Comparison of ENCODE assay signal across 11 mouse cellular contexts in genomic region chr11:61024996-61025395, GRCm38 (mm10). TPM values are rescaled to one million over a fixed set of nuclear protein-coding genes. Genes with fewer than 3 reads are reported as not detected.
DNase-seq lines count a peak whose midpoint lies in the region; ATAC-seq and TF ChIP-seq lines count a peak whose summit lies in the region.
"Had no signal": no experiment of that assay in that cellular context is flagged by ENCODE, and none has a peak within 500 bp of the region (broad histone marks: within the 10 kb centered on the region; RNA-seq: fewer than 3 reads in every experiment).

No protein-coding gene starts in this region.

- 0 out of 2 replicates have a peak, but pooled peaks have one; percentile 25 for TF ChIP-seq EP300 in heart, adult 2 months (IDR thresholded peaks at IDR 0.05; ENCODE audit: insufficient read depth, low read depth, low read length)

- peak overlapping the region; percentile 1; the same call in 1 of the 2 replicates for H3K9ac ChIP-seq in heart, adult 2 months (ENCODE audit: low read depth, low read length)
- peak overlapping the region; percentile 18 for H3K9ac ChIP-seq in heart, embryonic 14.5 days (ENCODE audit: low read length)
- 0 out of 2 replicates have a peak overlapping the region, but pooled peaks have one; percentile 11 for H3K9ac ChIP-seq in midbrain, embryonic 16.5 days (ENCODE audit: low read depth, low read length)

- H3K27ac ChIP-seq in heart, adult 2 months, result peak overlapping the region; percentile 81
- peak overlapping the region; percentile 75 to 91 for H3K27ac ChIP-seq in heart, embryonic 14.5 days (replicated peaks in 1 of 2; ENCODE audit: control insufficient read depth in 1 of 2, insufficient read depth in 1 of 2, low read depth in 2 of 2, low read length in 2 of 2)
- H3K27ac ChIP-seq in midbrain, embryonic 16.5 days (ENCODE audit: low read length), result no peak overlapping the region

- no peak overlapping the region for H3K4me3 ChIP-seq in heart, adult 2 months
- no peak overlapping the region for H3K4me3 ChIP-seq in heart, embryonic 14.5 days (ENCODE audit: control insufficient read depth in 1 of 2, insufficient read depth in 1 of 2, low read depth in 1 of 2, low read length in 2 of 2)
- H3K4me3 ChIP-seq in midbrain, embryonic 16.5 days (ENCODE audit: low read depth, low read length), result no peak overlapping the region
- H3K4me3 ChIP-seq: erythroblast, embryonic 14.5 days had no signal

- ATAC-seq in heart, embryonic 14.5 days (ENCODE audit: insufficient number of reproducible peaks, insufficient read depth, low FRiP score, low read depth), result peak; percentile 23; the same call in 1 of the 2 replicates
- no peak; the same call in 1 of the 2 replicates for ATAC-seq in midbrain, embryonic 16.5 days
- no peak for ATAC-seq in erythroblast, adult 5-6 weeks (replicated peaks; ENCODE audit: low FRiP score, poor library complexity, severe bottlenecking)

- peak overlapping the region; percentile 48 for H3K4me2 ChIP-seq in heart, embryonic 14.5 days (ENCODE audit: low read length)
- no peak overlapping the region for H3K4me2 ChIP-seq in midbrain, embryonic 16.5 days (ENCODE audit: low read length)

- TF ChIP-seq POLR2A in heart, adult 2 months (IDR thresholded peaks at IDR 0.05; ENCODE audit: insufficient read depth, low read depth, low read length), result no peak

- peaks cover 2% of the 10 kb centered on the region; the same call in 1 of the 2 replicates for H3K4me1 ChIP-seq in heart, adult 2 months (ENCODE audit: control insufficient read depth, insufficient read depth, low read length)
- peaks cover 40 to 53% of the 10 kb centered on the region in 2 experiments for H3K4me1 ChIP-seq in heart, embryonic 14.5 days (ENCODE audit: control insufficient read depth in 2 of 2, insufficient read depth in 2 of 2, low read length in 2 of 2)
- peaks cover 15% of the 10 kb centered on the region; the same call in 1 of the 2 replicates for H3K4me1 ChIP-seq in midbrain, embryonic 16.5 days (ENCODE audit: control insufficient read depth, insufficient read depth, low read length)

- H3K9me3 ChIP-seq in heart, embryonic 14.5 days (ENCODE audit: control insufficient read depth, low read length), result no peaks in the 10 kb centered on the region
- H3K9me3 ChIP-seq in midbrain, embryonic 16.5 days (replicated peaks; ENCODE audit: control insufficient read depth, low read length, poor library complexity, severe bottlenecking), result no peaks in the 10 kb centered on the region

- WGBS in heart, adult 2 months, result 36% methylated on average over 6 of the region's 6 CpGs
- 38% methylated on average over 6 of the region's 6 CpGs for WGBS in heart, embryonic 14.5 days
- WGBS in midbrain, embryonic 16.5 days, result 43% methylated on average over 6 of the region's 6 CpGs

- intact Hi-C loops in heart, adult 2 months (cut with DNase I), result loop anchor here (2.0 to 5.0 kb wide), 2 partner anchors 36 to 48 kb away; no protein-coding TSS in a partner anchor

- peak in 1 of 2 experiments; percentile 37 for DNase-seq in heart, adult 2 months
- DNase-seq in heart, adult 8-10 months (ENCODE audit: low spot score), result no peak
- DNase-seq in cerebellum, adult 11-12 months, result peak; percentile 86
- DNase-seq in embryo, embryonic 9.5 days (ENCODE audit: extremely low spot score), result no peak
- no peak for DNase-seq in urinary bladder, adult 2 months (ENCODE audit: low spot score)
- DNase-seq: kidney, postnatal 10 days; right cerebral cortex, postnatal 14 days had no signal

- H3K27me3 ChIP-seq in heart, adult 2 months (ENCODE audit: control insufficient read depth, insufficient read depth, low read length), result no peaks in the 10 kb centered on the region
- peaks cover 47% of the 10 kb centered on the region for H3K27me3 ChIP-seq in heart, embryonic 14.5 days (ENCODE audit: control insufficient read depth, insufficient read depth, low read length)
- H3K27me3 ChIP-seq in midbrain, embryonic 16.5 days (ENCODE audit: control insufficient read depth, insufficient read depth, low read depth, low read length), result peaks cover 37% of the 10 kb centered on the region

- TF ChIP-seq CTCF in heart, adult 2 months (IDR thresholded peaks at IDR 0.05), result no peak

- no peaks in the 10 kb centered on the region for H3K79me2 ChIP-seq in heart, adult 2 months (replicated peaks; ENCODE audit: control insufficient read depth, insufficient read depth, low read length)

- no peaks in the 10 kb centered on the region for H3K36me3 ChIP-seq in heart, adult 2 months (ENCODE audit: control insufficient read depth, insufficient read depth, low read length)
- no peaks in the 10 kb centered on the region for H3K36me3 ChIP-seq in heart, embryonic 14.5 days (ENCODE audit: control insufficient read depth, insufficient read depth, low read length)
- H3K36me3 ChIP-seq in midbrain, embryonic 16.5 days (ENCODE audit: control insufficient read depth, insufficient read depth, low read length), result no peaks in the 10 kb centered on the region

RNA-seq across cellular contexts. Expression of gene Kcnj12, which starts 2.6 kb away (rescaled TPM):
- total RNA-seq in heart, adult 2 months (2021), result 10 to 100 TPM; 26.7 to 35.7 TPM
- polyA plus RNA-seq in heart, adult 2 months (2012; rRNA removed), result 29.5 and 42.6 TPM in 2 replicates
- total RNA-seq in heart, adult 8-10 months (2022), result 10 to 100 TPM; 23.1 to 32.7 (median 25.0) TPM
- polyA plus RNA-seq in heart, embryonic 14.5 days (2014; fragmentation: Nextera tagmentation; extraction: Ambion mirVana), result 5.4 and 5.8 TPM in 2 replicates
- polyA plus RNA-seq in midbrain, embryonic 16.5 days (2015; fragmentation: Nextera tagmentation; extraction: Ambion mirVana), result 3.8 TPM in 2 replicates
- total RNA-seq in erythroblast, adult 5-6 weeks (2015; ENCODE audit: low replicate concordance), result not detected in 2 replicates
- not detected in 2 replicates for total RNA-seq in erythroblast, adult 5-6 weeks (2017; ENCODE audit: low replicate concordance)
- polyA plus RNA-seq in urinary bladder, adult 2 months (2012; rRNA removed), result 4.9 and 7.7 TPM in 2 replicates
